Mouse (Mus musculus): Measurements from ENCODE around the gene 2010300C02Rik. TPM values are rescaled to one million over a fixed set of nuclear protein-coding genes. Genes with fewer than 3 reads are reported as not detected.

The 2010300C02Rik gene
- polyA plus RNA-seq, 1 experiment, result not detected

DNA sequence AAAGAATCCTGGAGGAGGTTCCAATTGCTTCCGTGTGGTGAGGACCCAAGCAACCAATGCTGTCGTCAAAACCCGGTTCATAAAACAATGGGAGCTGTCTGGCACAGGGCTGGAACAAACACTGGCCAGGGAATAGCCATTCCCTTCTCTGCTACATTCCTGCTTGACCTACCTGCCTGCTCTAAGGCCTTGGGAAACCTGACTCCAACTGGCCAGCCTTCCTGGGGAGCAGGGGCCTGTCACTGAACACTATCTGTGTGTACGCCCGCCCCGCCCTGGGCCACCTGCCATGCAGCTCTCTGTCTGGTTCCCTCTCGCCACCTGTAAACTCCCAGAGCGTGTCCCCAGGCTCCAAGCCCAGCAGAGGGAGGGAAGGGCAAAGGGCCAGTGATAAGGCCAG, 25.5 kb downstream of the 2010300C02Rik start:
- Histone ChIP-seq H3K27ac (replicated peaks; ENCODE audit: low read depth, low read length) (no peak overlapping the region), H3K4me1 (ENCODE audit: control insufficient read depth, insufficient read depth, insufficient read length, low read length) (no peaks in the 10 kb centered on the region), H3K4me3 (ENCODE audit: insufficient read depth, low read depth, low read length) (no peak overlapping the region)

DNA sequence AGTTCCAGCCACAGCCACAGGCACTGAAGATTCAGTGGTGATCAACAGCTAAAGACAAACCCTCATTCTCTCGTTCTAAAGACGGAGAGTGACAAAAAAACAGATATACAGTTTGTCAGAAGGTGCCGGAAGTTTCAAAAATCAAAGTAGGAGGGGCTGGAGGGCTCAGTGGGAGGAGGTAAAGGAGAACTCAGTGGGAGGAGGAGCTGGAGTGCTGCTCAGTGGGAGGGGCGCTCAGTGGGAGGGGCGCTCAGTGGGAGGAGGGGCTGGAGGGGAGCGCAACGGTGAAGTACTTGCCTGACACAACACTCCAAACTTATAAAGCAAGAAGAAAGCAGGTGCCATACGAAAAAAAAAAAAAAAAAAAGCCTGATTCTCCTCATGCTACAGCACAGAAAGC, 28.7 kb downstream of the 2010300C02Rik start:
- Histone ChIP-seq H3K27ac (replicated peaks; ENCODE audit: low read depth, low read length) (no peak overlapping the region), H3K4me1 (ENCODE audit: control insufficient read depth, insufficient read depth, insufficient read length, low read length) (no peaks in the 10 kb centered on the region), H3K4me3 (ENCODE audit: insufficient read depth, low read depth, low read length) (no peak overlapping the region)

DNA sequence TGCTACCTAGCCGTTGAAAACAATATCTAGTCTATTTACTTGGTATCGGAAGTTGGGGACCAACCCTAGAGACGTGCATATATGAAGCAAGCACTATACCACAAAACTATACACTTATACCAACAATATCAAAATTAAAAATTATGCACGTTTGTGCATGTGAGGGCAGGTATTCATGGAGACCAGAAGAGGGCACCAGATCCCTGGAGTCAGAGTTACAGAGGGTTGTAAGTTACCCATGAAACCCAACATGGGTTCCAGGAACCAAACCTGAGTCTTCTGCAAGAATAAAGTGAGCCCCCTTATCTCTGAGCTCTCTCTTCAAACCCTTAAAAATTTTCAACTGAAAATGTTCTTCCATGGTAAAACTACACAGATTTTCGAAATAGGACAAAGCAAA, 29.2 kb downstream of the 2010300C02Rik start:
- Histone ChIP-seq H3K4me1 (ENCODE audit: control insufficient read depth, insufficient read depth, insufficient read length, low read length) (no peaks in the 10 kb centered on the region), H3K27ac (replicated peaks; ENCODE audit: low read depth, low read length) (no peak overlapping the region), H3K4me3 (ENCODE audit: insufficient read depth, low read depth, low read length) (no peak overlapping the region)

DNA sequence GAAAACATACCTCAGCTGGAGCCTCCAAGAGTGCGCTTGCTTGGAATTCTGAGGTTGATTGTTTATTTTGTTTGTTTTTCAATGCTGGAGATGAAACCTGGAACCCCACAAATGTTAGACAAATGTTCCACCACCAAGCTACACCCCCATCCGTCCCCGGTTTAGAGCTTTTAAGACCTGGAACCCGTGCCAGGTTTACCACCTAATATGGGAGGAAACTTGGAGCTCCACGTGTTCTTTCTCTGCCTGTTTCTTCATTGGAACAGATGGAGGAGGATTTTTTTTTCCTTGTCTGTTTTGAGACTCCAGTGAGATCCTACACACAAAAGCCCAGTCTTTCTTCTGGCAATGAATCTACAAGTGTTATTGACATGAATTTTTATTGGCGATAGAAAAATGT, 30.2 kb downstream of the 2010300C02Rik start:
- Histone ChIP-seq H3K4me3 (ENCODE audit: insufficient read depth, low read depth, low read length) (no peak overlapping the region), H3K27ac (replicated peaks; ENCODE audit: low read depth, low read length) (no peak overlapping the region), H3K4me1 (ENCODE audit: control insufficient read depth, insufficient read depth, insufficient read length, low read length) (no peaks in the 10 kb centered on the region)

DNA sequence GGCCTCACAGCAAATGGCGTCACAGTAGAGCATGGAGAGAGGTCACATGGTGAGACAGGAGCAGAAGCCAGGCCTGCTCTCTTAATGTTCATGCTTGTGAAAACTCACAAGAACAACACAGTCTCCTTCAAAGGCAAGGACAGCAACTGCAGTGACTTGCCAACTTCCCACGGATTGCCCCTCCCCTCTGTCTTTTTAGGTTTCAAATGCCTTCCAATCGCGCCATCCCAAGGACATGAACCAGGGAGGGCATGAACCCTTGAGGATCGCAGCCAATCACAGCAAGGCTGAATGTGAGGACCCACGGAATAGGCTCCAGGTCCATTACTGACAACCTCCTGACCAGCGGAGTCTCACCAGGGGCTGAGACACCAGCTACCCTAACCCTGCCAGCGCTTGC, 31.5 kb downstream of the 2010300C02Rik start:
- no peak overlapping the region for H3K27ac ChIP-seq (replicated peaks; ENCODE audit: low read depth, low read length)
- no peaks in the 10 kb centered on the region for H3K4me1 ChIP-seq (ENCODE audit: control insufficient read depth, insufficient read depth, insufficient read length, low read length)
- H3K4me3 ChIP-seq (ENCODE audit: insufficient read depth, low read depth, low read length), result no peak overlapping the region

DNA sequence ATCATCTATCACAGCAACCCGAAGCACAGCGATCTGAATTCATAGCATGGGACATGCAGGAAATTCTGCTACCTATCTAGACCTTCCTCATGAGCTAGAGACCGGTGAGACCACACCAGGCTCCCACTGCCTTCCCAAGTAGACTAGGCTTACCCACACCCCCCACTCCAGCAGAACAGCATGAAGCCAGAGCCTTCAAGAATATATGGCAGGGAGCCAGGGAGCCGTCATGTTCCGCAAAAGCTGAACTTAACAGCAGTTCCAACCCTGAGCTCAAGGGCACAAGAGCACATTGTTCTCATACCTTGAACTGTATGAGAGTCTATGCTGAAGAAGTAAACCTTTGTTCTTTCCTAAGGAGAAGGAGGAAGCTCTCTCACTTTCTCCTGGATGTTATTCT, 32.4 kb downstream of the 2010300C02Rik start:
- no peak overlapping the region for H3K4me3 ChIP-seq (ENCODE audit: insufficient read depth, low read depth, low read length)
- H3K27ac ChIP-seq (replicated peaks; ENCODE audit: low read depth, low read length), result no peak overlapping the region
- H3K4me1 ChIP-seq (ENCODE audit: control insufficient read depth, insufficient read depth, insufficient read length, low read length), result no peaks in the 10 kb centered on the region

DNA sequence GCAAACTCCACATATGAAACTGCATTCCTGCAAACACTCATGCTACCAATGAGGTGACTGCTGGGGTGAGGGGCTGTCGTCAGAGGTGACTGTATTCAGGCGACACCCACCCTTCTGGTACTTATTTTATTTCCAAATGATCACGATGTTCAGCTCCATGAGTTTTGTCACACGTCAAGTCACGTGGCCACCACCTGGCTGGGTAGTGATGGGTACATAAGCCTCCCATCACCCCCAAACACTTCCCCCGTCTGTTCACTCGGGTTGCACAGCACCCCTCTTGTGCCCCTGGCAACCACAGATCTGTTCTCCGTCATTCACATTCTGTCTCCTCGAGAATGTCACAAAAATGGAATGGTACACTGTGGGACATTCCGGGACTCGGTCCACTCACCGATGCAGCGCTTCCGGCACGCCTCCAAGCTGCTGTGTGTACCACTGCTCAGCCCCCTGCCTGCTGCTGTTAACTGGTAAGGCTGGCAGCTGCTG, 32.9 kb downstream of the 2010300C02Rik start:
- no peaks in the 10 kb centered on the region for H3K4me1 ChIP-seq (ENCODE audit: control insufficient read depth, insufficient read depth, insufficient read length, low read length)
- no peak overlapping the region for H3K4me3 ChIP-seq (ENCODE audit: insufficient read depth, low read depth, low read length)
- H3K27ac ChIP-seq (replicated peaks; ENCODE audit: low read depth, low read length), result no peak overlapping the region

DNA sequence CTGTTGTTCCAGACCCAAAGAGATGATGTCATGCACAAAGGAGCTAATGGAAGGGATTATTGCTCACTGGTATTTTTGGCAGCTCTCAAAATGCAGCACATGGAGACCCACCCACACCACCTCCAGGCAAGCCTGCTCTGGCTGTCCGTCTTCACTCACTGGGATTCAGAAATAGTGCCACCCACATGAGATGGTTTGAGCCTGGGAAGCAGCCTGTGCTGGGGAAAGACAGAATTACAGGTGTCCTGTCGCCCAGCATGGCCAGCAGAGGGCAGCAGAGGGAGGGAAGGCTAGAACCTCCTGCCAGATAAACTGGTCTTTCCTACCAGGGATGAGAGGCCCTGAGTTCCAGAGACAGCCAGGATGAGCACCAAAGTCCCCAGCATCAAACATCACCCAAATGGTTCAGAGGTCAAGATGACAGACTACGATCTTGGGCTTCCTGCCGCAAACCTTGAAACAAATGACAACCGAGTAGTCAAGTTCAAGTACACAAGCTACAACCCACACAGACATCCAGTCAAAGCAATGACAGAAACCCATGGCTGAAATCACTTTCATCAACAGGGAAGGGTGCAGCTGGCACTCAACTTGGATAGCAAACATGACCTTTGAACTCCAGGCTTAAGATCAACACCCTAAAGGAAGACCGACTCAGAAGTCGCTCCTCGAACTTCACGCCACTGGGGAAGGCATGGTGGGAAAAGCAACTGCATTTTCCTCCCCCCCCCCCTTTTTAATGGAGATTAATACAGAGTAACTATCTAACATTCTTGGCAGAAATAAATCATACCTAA, 41.4 kb downstream of the 2010300C02Rik start:
- Histone ChIP-seq H3K4me1 (ENCODE audit: control insufficient read depth, insufficient read depth, insufficient read length, low read length) (no peaks in the 10 kb centered on the region), H3K4me3 (ENCODE audit: insufficient read depth, low read depth, low read length) (no peak overlapping the region), H3K27ac (replicated peaks; ENCODE audit: low read depth, low read length) (no peak overlapping the region)

DNA sequence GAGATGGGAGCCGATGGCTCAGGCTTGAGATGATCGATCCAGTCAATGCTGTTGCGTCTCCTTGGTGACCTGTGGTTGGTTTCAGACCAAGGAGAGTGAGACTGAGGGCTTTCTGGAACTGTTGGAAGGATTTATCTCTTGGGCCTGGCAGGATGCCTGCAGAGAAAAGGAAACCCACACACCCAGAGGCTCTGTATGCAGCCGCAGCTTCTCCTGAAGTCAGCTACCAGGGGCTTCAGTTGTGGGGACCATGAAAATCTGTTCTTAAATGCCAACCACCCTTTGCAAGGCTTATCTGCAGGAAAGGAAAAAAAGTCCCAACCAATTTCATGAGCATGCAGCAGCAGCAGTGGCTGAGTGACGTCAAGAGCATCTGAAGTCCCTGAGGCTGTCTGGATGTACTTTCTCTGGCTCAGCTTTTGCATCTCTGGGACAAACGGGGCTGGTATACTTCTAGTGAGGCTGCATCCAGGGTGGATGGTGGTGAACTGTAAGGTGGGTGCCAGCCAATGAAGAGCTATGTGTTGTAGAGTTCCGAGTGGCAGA, 42.8 kb downstream of the 2010300C02Rik start:
- H3K4me1 ChIP-seq (ENCODE audit: control insufficient read depth, insufficient read depth, insufficient read length, low read length), result no peaks in the 10 kb centered on the region
- no peak overlapping the region for H3K27ac ChIP-seq (replicated peaks; ENCODE audit: low read depth, low read length)
- H3K4me3 ChIP-seq (ENCODE audit: insufficient read depth, low read depth, low read length), result no peak overlapping the region

DNA sequence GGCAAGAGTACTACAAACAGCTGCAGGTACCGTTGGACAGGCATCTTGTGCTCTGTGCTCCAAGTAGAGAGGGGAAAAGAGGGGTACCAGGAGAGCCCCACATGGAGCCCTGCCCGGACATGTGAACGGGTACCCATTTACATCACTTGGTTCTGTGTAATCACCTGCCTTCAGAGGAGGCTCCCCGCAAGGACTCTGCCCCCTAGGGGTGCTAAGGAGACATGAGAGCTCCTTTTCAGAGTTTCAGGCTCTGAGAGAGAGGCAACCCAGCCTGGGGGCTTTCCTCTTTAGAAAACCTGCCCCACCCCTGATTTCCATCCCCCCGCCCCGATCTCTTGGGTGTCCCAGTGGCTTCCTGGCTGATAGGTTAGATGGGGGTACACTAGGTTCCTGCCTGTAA, 44.4 kb downstream of the 2010300C02Rik start:
- no peak overlapping the region for H3K4me3 ChIP-seq (ENCODE audit: insufficient read depth, low read depth, low read length)
- H3K4me1 ChIP-seq (ENCODE audit: control insufficient read depth, insufficient read depth, insufficient read length, low read length), result no peaks in the 10 kb centered on the region
- no peak overlapping the region for H3K27ac ChIP-seq (replicated peaks; ENCODE audit: low read depth, low read length)

DNA sequence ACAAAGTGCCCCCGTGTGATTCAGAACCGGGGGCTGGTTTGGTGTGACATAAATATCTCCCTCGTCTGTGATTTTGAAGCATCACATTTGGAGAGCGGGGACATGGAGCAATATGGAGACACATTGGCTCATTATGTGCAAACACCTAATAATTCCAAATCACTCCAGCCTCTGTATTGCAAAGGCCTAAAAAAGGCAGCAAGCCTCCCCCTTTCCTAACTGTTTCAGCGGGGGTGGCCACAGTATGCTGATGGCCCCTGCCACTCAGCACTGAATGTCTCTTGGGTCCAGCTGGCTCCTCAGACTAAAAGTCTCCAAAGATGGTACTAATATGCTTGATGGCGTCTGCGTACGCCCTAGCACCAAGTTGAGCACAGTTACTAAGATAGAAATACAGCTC, 45.6 kb downstream of the 2010300C02Rik start:
- H3K27ac ChIP-seq (replicated peaks; ENCODE audit: low read depth, low read length), result no peak overlapping the region

DNA sequence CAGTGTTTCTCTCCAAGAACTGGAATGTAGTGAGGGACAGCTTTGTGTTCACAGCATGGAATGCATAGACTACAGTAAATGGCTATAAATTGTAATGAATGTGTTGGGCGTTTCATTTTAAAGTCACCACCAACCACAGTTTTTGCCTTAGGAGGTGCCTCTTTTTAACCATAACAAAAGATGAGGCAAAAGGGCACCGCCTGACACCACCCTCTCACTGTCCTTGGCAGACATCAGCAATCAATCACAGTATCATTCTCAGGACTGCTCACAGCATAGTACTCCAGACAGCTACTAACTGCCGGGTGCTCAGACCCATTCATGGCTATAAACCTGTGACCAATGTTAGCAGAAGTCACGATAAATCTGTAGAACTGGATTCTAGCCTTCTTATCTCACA, 48.6 kb downstream of the 2010300C02Rik start:
- no peak overlapping the region for H3K27ac ChIP-seq (replicated peaks; ENCODE audit: low read depth, low read length)
- no peaks in the 10 kb centered on the region for H3K4me1 ChIP-seq (ENCODE audit: control insufficient read depth, insufficient read depth, insufficient read length, low read length)
- H3K4me3 ChIP-seq (ENCODE audit: insufficient read depth, low read depth, low read length), result no peak overlapping the region

More for the DNA sequence above, 45.6 kb downstream of the 2010300C02Rik start:
- Histone ChIP-seq H3K4me1 (ENCODE audit: control insufficient read depth, insufficient read depth, insufficient read length, low read length) (no peaks in the 10 kb centered on the region), H3K4me3 (ENCODE audit: insufficient read depth, low read depth, low read length) (no peak overlapping the region)

DNA sequence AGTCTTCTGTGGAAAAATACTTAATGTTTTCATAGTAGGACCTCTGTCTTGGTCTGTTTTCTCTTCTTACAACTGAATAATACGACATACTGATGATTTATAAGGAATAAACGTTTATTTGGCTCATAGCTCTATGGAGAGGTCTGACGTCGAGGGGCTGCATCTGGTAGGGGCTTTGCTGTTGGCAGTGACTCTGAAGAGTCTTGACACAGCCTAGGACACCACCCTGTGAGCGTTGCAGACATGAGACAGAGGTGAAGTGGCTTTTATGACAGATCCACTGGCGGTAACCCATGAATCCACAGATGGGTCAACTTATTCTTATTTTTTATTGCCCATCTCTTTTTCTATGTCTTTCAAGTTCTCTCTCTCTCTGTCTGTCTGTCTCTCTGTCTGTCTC, 52.5 kb downstream of the 2010300C02Rik start:
- H3K27ac ChIP-seq (replicated peaks; ENCODE audit: low read depth, low read length), result no peak overlapping the region
- H3K4me1 ChIP-seq (ENCODE audit: control insufficient read depth, insufficient read depth, insufficient read length, low read length), result no peaks in the 10 kb centered on the region
- H3K4me3 ChIP-seq (ENCODE audit: insufficient read depth, low read depth, low read length), result no peak overlapping the region

DNA sequence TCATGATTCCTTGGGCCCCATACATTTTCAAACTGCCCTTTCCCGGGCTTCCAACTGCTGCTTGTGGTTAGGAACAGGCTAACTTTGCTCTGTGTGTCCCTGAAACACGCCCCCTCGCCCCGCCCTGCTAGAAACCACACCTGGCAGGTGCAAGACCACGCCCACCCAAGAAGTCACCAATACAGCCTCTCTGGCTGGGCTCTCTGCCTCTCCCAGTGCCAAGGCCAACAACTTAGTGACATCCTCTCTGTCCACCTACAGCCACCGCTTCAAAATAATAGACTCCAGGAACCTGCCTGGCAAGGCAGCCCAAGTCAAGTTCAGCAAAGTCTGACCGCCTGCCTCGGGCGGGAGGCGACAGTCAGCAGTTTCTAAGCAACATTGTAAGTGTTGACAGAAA, 53.3 kb downstream of the 2010300C02Rik start:
- no peak overlapping the region for H3K4me3 ChIP-seq (ENCODE audit: insufficient read depth, low read depth, low read length)
- no peaks in the 10 kb centered on the region for H3K4me1 ChIP-seq (ENCODE audit: control insufficient read depth, insufficient read depth, insufficient read length, low read length)
- no peak overlapping the region for H3K27ac ChIP-seq (replicated peaks; ENCODE audit: low read depth, low read length)

DNA sequence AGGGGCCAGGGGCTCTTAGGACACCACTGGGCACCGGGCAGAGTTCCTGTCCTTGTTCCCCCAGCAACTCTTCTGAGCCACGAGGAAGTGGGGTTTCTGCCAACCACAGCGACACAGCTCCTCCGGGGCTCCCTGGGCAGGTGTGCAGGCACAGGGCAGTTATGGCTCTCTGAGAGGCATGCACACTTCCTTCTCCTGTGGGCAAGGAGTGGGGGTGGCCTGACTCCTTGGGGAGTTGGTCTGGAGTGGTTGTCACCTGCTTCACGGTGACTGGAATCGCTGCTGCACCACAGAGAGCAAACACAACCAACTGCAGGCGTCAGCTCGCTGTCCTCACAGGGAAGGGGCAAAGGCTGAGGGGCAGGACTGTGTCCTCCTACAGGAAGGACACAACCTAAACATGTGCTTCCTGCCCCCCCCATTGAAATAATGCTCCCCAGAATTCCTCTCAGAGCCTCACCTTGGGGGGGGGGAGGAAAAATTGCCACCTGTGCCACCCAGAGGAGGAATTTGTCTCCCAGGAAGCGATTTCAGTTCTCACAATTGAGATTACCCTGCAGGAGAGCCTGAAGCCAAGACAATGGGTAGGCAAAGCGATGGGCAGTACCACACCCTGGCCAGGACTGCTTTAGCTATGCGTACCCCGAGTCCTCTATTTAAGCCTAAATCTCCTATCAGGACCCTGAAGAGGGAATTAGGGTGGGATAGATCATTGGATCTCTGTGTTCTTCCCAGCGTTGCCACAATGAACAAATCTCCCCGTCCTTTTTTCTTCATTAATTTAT, 54.2 kb downstream of the 2010300C02Rik start:
- Histone ChIP-seq H3K4me3 (ENCODE audit: insufficient read depth, low read depth, low read length) (no peak overlapping the region), H3K4me1 (ENCODE audit: control insufficient read depth, insufficient read depth, insufficient read length, low read length) (no peaks in the 10 kb centered on the region), H3K27ac (replicated peaks; ENCODE audit: low read depth, low read length) (no peak overlapping the region)

Data from brown adipose tissue, adult 24 weeks (tissue).